Mouse (Mus musculus) left cerebral cortex, postnatal 36 days (tissue): ENCODE data around the gene Nmt1. TPM values are rescaled to one million over a fixed set of nuclear protein-coding genes. Genes with fewer than 3 reads are reported as not detected.

Experiments used
- DNase-seq, 2 experiments: peaks; one replicate each; pipeline ENCODE4 v3.0.0; 2021 to 2022; ENCODE audit warnings: low spot score in 2 of 2, mixed read lengths in 1 of 2
- intact Hi-C: fragments of 180-260 bp; cut with DNase I; formaldehyde crosslinking; loops from one replicate; pipeline ENCODE4 v1.15.1; 2025
- total RNA-seq, 2 experiments: library from RNA; stranded (reverse); gene quantifications; 2 replicates each; pipeline ENCODE4 v1.2.3; 2021

Nmt1 gene
- total RNA-seq, 2 experiments from 2014 or later: 126 to 127 TPM

- intact Hi-C loops: no loop called here
- no peak for DNase-seq
These were observed 40.3 kb downstream of the Nmt1 start for GRCm38 (mm10) chr11:103068272-103068671.

- intact Hi-C loops: no loop called here
- no peak for DNase-seq
These were observed 40.9 kb downstream of the Nmt1 start for GRCm38 (mm10) chr11:103068884-103069283.

GRCm38 (mm10) chr11:103069731-103070130 lies 41.7 kb downstream of the Nmt1 start:
- no peak for DNase-seq
- intact Hi-C loops: no loop called here

- no peak for DNase-seq
- intact Hi-C loops: no loop called here
These were observed 42.4 kb downstream of the Nmt1 start for GRCm38 (mm10) chr11:103070322-103070880.

- intact Hi-C loops: no loop called here
- no peak for DNase-seq
These were observed 45.7 kb downstream of the Nmt1 start for GRCm38 (mm10) chr11:103073671-103074070.

GRCm38 (mm10) chr11:103074121-103074650 lies 46.2 kb downstream of the Nmt1 start:
- intact Hi-C loops: no loop called here
- no peak for DNase-seq

GRCm38 (mm10) chr11:103074796-103075323 lies 46.9 kb downstream of the Nmt1 start:
- intact Hi-C loops: no loop called here
- DNase-seq: no peak

- DNase-seq: no peak
- intact Hi-C loops: no loop called here
These were observed 48.0 kb downstream of the Nmt1 start for GRCm38 (mm10) chr11:103076010-103076409.

GRCm38 (mm10) chr11:103076581-103076980 lies 48.6 kb downstream of the Nmt1 start:
- no peak for DNase-seq
- intact Hi-C loops: no loop called here

GRCm38 (mm10) chr11:103078131-103078530 lies 50.1 kb downstream of the Nmt1 start:
- intact Hi-C loops: no loop called here
- no peak for DNase-seq

GRCm38 (mm10) chr11:103080323-103081091 lies 52.5 kb downstream of the Nmt1 start:
- DNase-seq: peak in 1 of 2 experiments; percentile 42
- intact Hi-C loops: no loop called here

GRCm38 (mm10) chr11:103081631-103082030 lies 53.6 kb downstream of the Nmt1 start:
- intact Hi-C loops: no loop called here

GRCm38 (mm10) chr11:103093306-103093705 lies 65.3 kb downstream of the Nmt1 start:
- intact Hi-C loops: no loop called here
- no peak for DNase-seq

More at GRCm38 (mm10) chr11:103081631-103082030, 53.6 kb downstream of the Nmt1 start:
- no peak for DNase-seq

- intact Hi-C loops: no loop called here
- DNase-seq: no peak
These were observed 66.2 kb downstream of the Nmt1 start for GRCm38 (mm10) chr11:103093862-103094833.

GRCm38 (mm10) chr11:103095107-103095670 lies 67.2 kb downstream of the Nmt1 start:
- no peak for DNase-seq
- intact Hi-C loops: no loop called here

GRCm38 (mm10) chr11:103095801-103096200 lies 67.8 kb downstream of the Nmt1 start:
- intact Hi-C loops: no loop called here
- DNase-seq: no peak

- DNase-seq: no peak
- intact Hi-C loops: no loop called here
These were observed 69.2 kb downstream of the Nmt1 start for GRCm38 (mm10) chr11:103096979-103097894.

GRCm38 (mm10) chr11:103098531-103099190 lies 70.7 kb downstream of the Nmt1 start:
- peak in 1 of 2 experiments; percentile 1 for DNase-seq
- intact Hi-C loops: no loop called here
